Comparison of ENCODE assay signal across 26 mouse cellular contexts in genomic region chr5:103071006-103071612, GRCm38 (mm10).
DNase-seq lines count a peak whose midpoint lies in the region; ATAC-seq and TF ChIP-seq lines count a peak whose summit lies in the region.
"Had no signal": no experiment of that assay in that cellular context is flagged by ENCODE, and none has a peak within 500 bp of the region (broad histone marks: within the 10 kb centered on the region; RNA-seq: fewer than 3 reads in every experiment).

No protein-coding gene starts in this region.

- no peak for ATAC-seq in midbrain, embryonic 12.5 days (ENCODE audit: low FRiP score, low read depth)
- no peak for ATAC-seq in midbrain, postnatal 0 days (ENCODE audit: low FRiP score)
- ATAC-seq in neural tube, embryonic 15.5 days (ENCODE audit: low FRiP score) = 0 out of 2 replicates have a peak, but pooled peaks have one; percentile 14
- ATAC-seq: activated CD4-positive, CD25-positive, alpha-beta regulatory T cell, adult 4 months; forebrain, embryonic 13.5 days; intestine, embryonic 16.5 days had no signal

- DNase-seq in heart, adult 11 months = peak; percentile 61
- DNase-seq in heart, adult 9 months (ENCODE audit: low spot score in 2 of 2) = no peak
- DNase-seq in midbrain, postnatal 0 days (ENCODE audit: low spot score) = no peak
- DNase-seq in ovary, postnatal 36 days (ENCODE audit: low spot score) = no peak
- DNase-seq: adrenal gland, adult 8-10 months; cerebellum, adult 9-11 months; gastrocnemius, postnatal 10 days; heart, adult 18-20 months; heart, postnatal 14 days; kidney, postnatal 25 days; lung, postnatal 4 days; right cerebral cortex, postnatal 25 days; spleen, adult 18-20 months had no signal

- no peak for TF ChIP-seq CTCF in midbrain, postnatal 0 days (IDR thresholded peaks at IDR 0.05)
- no peak for TF ChIP-seq CTCF in cortical plate, adult 2 months (IDR thresholded peaks at IDR 0.05; ENCODE audit: extremely low read depth, insufficient read depth, low read length)

- H3K27ac ChIP-seq in midbrain, embryonic 12.5 days (replicated peaks) = peak overlapping the region; percentile 15; the same call in 1 of the 2 replicates
- H3K27ac ChIP-seq in midbrain, postnatal 0 days (ENCODE audit: low read depth, low read length) = no peak overlapping the region
- H3K27ac ChIP-seq in cortical plate, adult 2 months (ENCODE audit: insufficient read depth, low read length) = 0 out of 2 replicates have a peak overlapping the region, but pooled peaks have one; percentile 23
- no peak overlapping the region for H3K27ac ChIP-seq in neural tube, embryonic 15.5 days (replicated peaks)
- H3K27ac ChIP-seq: embryonic facial prominence, embryonic 13.5 days; forebrain, embryonic 13.5 days; heart, embryonic 13.5 days; hindbrain, embryonic 14.5 days; liver, embryonic 14.5 days; lung, embryonic 15.5 days had no signal

- H3K36me3 ChIP-seq in midbrain, embryonic 12.5 days = no peaks in the 10 kb centered on the region
- H3K36me3 ChIP-seq in midbrain, postnatal 0 days (ENCODE audit: insufficient read depth, low read length) = no peaks in the 10 kb centered on the region
- no peaks in the 10 kb centered on the region for H3K36me3 ChIP-seq in neural tube, embryonic 15.5 days
- H3K36me3 ChIP-seq: embryonic facial prominence, embryonic 13.5 days; heart, embryonic 13.5 days; lung, embryonic 15.5 days had no signal

- no peak overlapping the region for H3K9ac ChIP-seq in midbrain, embryonic 12.5 days (replicated peaks)
- no peak overlapping the region for H3K9ac ChIP-seq in midbrain, postnatal 0 days (replicated peaks; ENCODE audit: low read length, poor library complexity, severe bottlenecking)
- H3K9ac ChIP-seq in neural tube, embryonic 15.5 days (replicated peaks) = no peak overlapping the region
- H3K9ac ChIP-seq: embryonic facial prominence, embryonic 13.5 days; forebrain, embryonic 13.5 days; heart, embryonic 13.5 days; hindbrain, embryonic 14.5 days; liver, embryonic 14.5 days; lung, embryonic 15.5 days had no signal

- no peaks in the 10 kb centered on the region for H3K9me3 ChIP-seq in midbrain, embryonic 12.5 days
- H3K9me3 ChIP-seq in midbrain, postnatal 0 days (ENCODE audit: low read length) = no peaks in the 10 kb centered on the region
- no peaks in the 10 kb centered on the region for H3K9me3 ChIP-seq in neural tube, embryonic 15.5 days (replicated peaks)
- H3K9me3 ChIP-seq: embryonic facial prominence, embryonic 13.5 days; forebrain, embryonic 13.5 days; heart, embryonic 13.5 days; lung, embryonic 15.5 days had no signal

- TF ChIP-seq POLR2A in cortical plate, adult 2 months (IDR thresholded peaks at IDR 0.05; ENCODE audit: extremely low read depth, insufficient read depth, low read length) = no peak

- no peaks in the 10 kb centered on the region; the same call in 1 of the 2 replicates for H3K27me3 ChIP-seq in midbrain, embryonic 12.5 days
- no peaks in the 10 kb centered on the region for H3K27me3 ChIP-seq in midbrain, postnatal 0 days (ENCODE audit: insufficient read depth, low read length)
- H3K27me3 ChIP-seq in neural tube, embryonic 15.5 days (replicated peaks) = no peaks in the 10 kb centered on the region
- H3K27me3 ChIP-seq: embryonic facial prominence, embryonic 13.5 days; forebrain, embryonic 13.5 days; heart, embryonic 13.5 days; lung, embryonic 15.5 days had no signal

- peaks cover 10% of the 10 kb centered on the region; the same call in 1 of the 2 replicates for H3K4me1 ChIP-seq in midbrain, embryonic 12.5 days
- H3K4me1 ChIP-seq in midbrain, postnatal 0 days (ENCODE audit: insufficient read depth, low read length) = 0 out of 2 replicates have a peak, but pooled peaks cover 3% of the 10 kb centered on the region
- peaks cover 3% of the 10 kb centered on the region for H3K4me1 ChIP-seq in cortical plate, adult 2 months (ENCODE audit: control insufficient read depth, insufficient read depth, low read length)
- peaks cover 12% of the 10 kb centered on the region for H3K4me1 ChIP-seq in neural tube, embryonic 15.5 days
- H3K4me1 ChIP-seq: embryonic facial prominence, embryonic 13.5 days; heart, embryonic 13.5 days; lung, embryonic 15.5 days had no signal

- no peak overlapping the region for H3K4me3 ChIP-seq in midbrain, embryonic 12.5 days
- H3K4me3 ChIP-seq in midbrain, postnatal 0 days (ENCODE audit: low read depth, low read length) = no peak overlapping the region
- no peak overlapping the region for H3K4me3 ChIP-seq in cortical plate, adult 2 months (ENCODE audit: insufficient read depth, low read length)
- no peak overlapping the region for H3K4me3 ChIP-seq in neural tube, embryonic 15.5 days (replicated peaks)
- H3K4me3 ChIP-seq: embryonic facial prominence, embryonic 13.5 days; erythroblast, embryonic 14.5 days; forebrain, embryonic 13.5 days; heart, embryonic 13.5 days; lung, embryonic 15.5 days; myocyte had no signal

- 88% methylated on average over 17 of the region's 17 CpGs for WGBS in midbrain, embryonic 12.5 days
- 85% methylated on average over 17 of the region's 17 CpGs for WGBS in midbrain, postnatal 0 days
- WGBS in neural tube, embryonic 15.5 days = 63% methylated on average over 17 of the region's 17 CpGs

- H3K4me2 ChIP-seq in midbrain, embryonic 12.5 days (replicated peaks) = no peak overlapping the region
- H3K4me2 ChIP-seq in midbrain, postnatal 0 days (ENCODE audit: low read depth, low read length, poor library complexity, severe bottlenecking) = no peak overlapping the region
- no peak overlapping the region for H3K4me2 ChIP-seq in neural tube, embryonic 15.5 days
- H3K4me2 ChIP-seq: embryonic facial prominence, embryonic 13.5 days; forebrain, embryonic 13.5 days; heart, embryonic 13.5 days; hindbrain, embryonic 14.5 days; lung, embryonic 15.5 days had no signal

Comparison
In these comparisons a context has a peak if more than half of its experiments do, and no peak if none do; other contexts are left out.
1. H3K27ac ChIP-seq: peak in midbrain, embryonic 12.5 days (single experiment) and cortical plate, adult 2 months (single experiment); none in midbrain, postnatal 0 days (single experiment) and neural tube, embryonic 15.5 days (single experiment).